7 mouse cellular contexts compared by ENCODE assay signal in genomic region chr7:19369823-19370425, GRCm38 (mm10). TPM values are rescaled to one million over a fixed set of nuclear protein-coding genes. Genes with fewer than 3 reads are reported as not detected.
DNase-seq lines count a peak whose midpoint lies in the region; ATAC-seq and TF ChIP-seq lines count a peak whose summit lies in the region.

No protein-coding gene starts in this region.

- ATAC-seq in megakaryocyte, adult 5-6 weeks (ENCODE audit: poor library complexity, severe bottlenecking), result peak; percentile 96

- 0 out of 2 replicates have a peak overlapping the region, but pooled peaks have one; percentile 10 for H3K4me3 ChIP-seq in ES-Bruce4 (ENCODE audit: low read depth, low read length)
- H3K4me3 ChIP-seq in bone marrow macrophage, adult 2 months (ENCODE audit: insufficient read depth, low read length), result no peak overlapping the region
- H3K4me3 ChIP-seq in embryonic fibroblast, embryonic 13.5 days (ENCODE audit: insufficient read depth, low read length), result no peak overlapping the region

- peak; percentile 71 for DNase-seq in heart, postnatal 4 days
- peak; percentile 68 to 69 for DNase-seq in layer of hippocampus, postnatal 14 days (ENCODE audit: low spot score in 2 of 2)
- DNase-seq in right cerebral cortex, postnatal 25 days, result peak; percentile 76

- H3K27me3 ChIP-seq in ES-Bruce4 (ENCODE audit: control insufficient read depth, insufficient read depth, low read length, poor library complexity, severe bottlenecking), result no peaks in the 10 kb centered on the region

- H3K4me1 ChIP-seq in ES-Bruce4 (ENCODE audit: control insufficient read depth, insufficient read depth, low read length), result no peaks in the 10 kb centered on the region
- no peaks in the 10 kb centered on the region for H3K4me1 ChIP-seq in bone marrow macrophage, adult 2 months (ENCODE audit: control insufficient read depth, insufficient read depth, low read length)
- no peaks in the 10 kb centered on the region for H3K4me1 ChIP-seq in embryonic fibroblast, embryonic 13.5 days (ENCODE audit: control insufficient read depth, insufficient read depth, low read length)

- TF ChIP-seq EP300 in ES-Bruce4 (IDR thresholded peaks at IDR 0.05; ENCODE audit: insufficient read depth, low read depth, low read length), result no peak

- H3K9me3 ChIP-seq in ES-Bruce4 (replicated peaks; ENCODE audit: control insufficient read depth, insufficient read depth, low read length, poor library complexity, severe bottlenecking), result no peaks in the 10 kb centered on the region

- peak; percentile 72 for TF ChIP-seq CTCF in ES-Bruce4 (IDR thresholded peaks at IDR 0.05; ENCODE audit: low read depth, low read length)
- peak; percentile 38; the same call in 1 of the 2 replicates for TF ChIP-seq CTCF in bone marrow macrophage, adult 2 months (IDR thresholded peaks at IDR 0.05; ENCODE audit: low read depth, low read length)
- TF ChIP-seq CTCF in embryonic fibroblast, embryonic 13.5 days (IDR thresholded peaks at IDR 0.05; ENCODE audit: borderline replicate concordance, insufficient read depth, low read length), result peak; percentile 84

- TF ChIP-seq POLR2A in ES-Bruce4 (IDR thresholded peaks at IDR 0.05; ENCODE audit: insufficient read depth, low read length), result no peak
- TF ChIP-seq POLR2A in bone marrow macrophage, adult 2 months (IDR thresholded peaks at IDR 0.05; ENCODE audit: borderline replicate concordance, low read depth, low read length), result no peak
- no peak for TF ChIP-seq POLR2A in embryonic fibroblast, embryonic 13.5 days (IDR thresholded peaks at IDR 0.05; ENCODE audit: low read depth, low read length)

- no peak overlapping the region for H3K27ac ChIP-seq in ES-Bruce4 (ENCODE audit: insufficient read depth, low read length)
- H3K27ac ChIP-seq in bone marrow macrophage, adult 2 months (ENCODE audit: insufficient read depth, low read depth, low read length), result no peak overlapping the region
- H3K27ac ChIP-seq in embryonic fibroblast, embryonic 13.5 days (ENCODE audit: insufficient read depth, low read length), result no peak overlapping the region

- H3K36me3 ChIP-seq in ES-Bruce4 (ENCODE audit: control insufficient read depth, insufficient read depth, low read length, poor library complexity, severe bottlenecking), result no peaks in the 10 kb centered on the region

- peak overlapping the region; percentile 43 for H3K9ac ChIP-seq in ES-Bruce4 (ENCODE audit: low read depth, poor library complexity, severe bottlenecking)

RNA-seq across cellular contexts. Expression of gene Ppp1r13l, which starts 10.4 kb away (rescaled TPM):
- 21.9 and 25.5 TPM in 2 replicates for polyA plus RNA-seq in ES-Bruce4 (2011; ENCODE audit: insufficient read depth, insufficient read length, low read depth, missing spikeins)
- 1.6 and 4.0 TPM in 2 replicates for polyA plus RNA-seq in bone marrow macrophage, adult 2 months (2012; ENCODE audit: insufficient read depth, insufficient read length, missing spikeins)
- polyA plus RNA-seq in embryonic fibroblast, embryonic 13.5 days (2011; ENCODE audit: insufficient read length, low read depth, missing spikeins), result 11.0 and 12.5 TPM in 2 replicates
- 10 to 100 TPM; 39.0 to 47.2 TPM for total RNA-seq in heart, postnatal 4 days (2021)
- total RNA-seq in layer of hippocampus, postnatal 14 days (2021), result 1 to 10 TPM; 4.5 to 6.7 TPM
- 4.1 and 4.2 TPM in 2 replicates for total RNA-seq in megakaryocyte, adult 5-6 weeks (2015)
- 0.45 TPM in 1 of 2 replicates, not detected in the other for total RNA-seq in megakaryocyte, adult 5-6 weeks (2017)

RNA-seq across cellular contexts. Expression of gene Cd3eap, which starts 10.6 kb away (rescaled TPM):
- polyA plus RNA-seq in ES-Bruce4 (2011; ENCODE audit: insufficient read depth, insufficient read length, low read depth, missing spikeins), result 14.6 and 16.8 TPM in 2 replicates
- polyA plus RNA-seq in bone marrow macrophage, adult 2 months (2012; ENCODE audit: insufficient read depth, insufficient read length, missing spikeins), result 7.8 and 8.4 TPM in 2 replicates
- polyA plus RNA-seq in embryonic fibroblast, embryonic 13.5 days (2011; ENCODE audit: insufficient read length, low read depth, missing spikeins), result 13.3 and 13.4 TPM in 2 replicates
- total RNA-seq in heart, postnatal 4 days (2021), result 1 to 10 TPM; 9.0 to 9.5 TPM
- total RNA-seq in layer of hippocampus, postnatal 14 days (2021), result 10 to 100 TPM; 19.6 to 19.8 TPM
- 3.4 TPM in 2 replicates for total RNA-seq in megakaryocyte, adult 5-6 weeks (2015)
- total RNA-seq in megakaryocyte, adult 5-6 weeks (2017), result 9.0 and 11.5 TPM in 2 replicates

RNA-seq across cellular contexts. Expression of gene Ercc2, which starts 11.9 kb away (rescaled TPM):
- 22.6 and 28.5 TPM in 2 replicates for polyA plus RNA-seq in ES-Bruce4 (2011; ENCODE audit: insufficient read depth, insufficient read length, low read depth, missing spikeins)
- 14.5 and 18.9 TPM in 2 replicates for polyA plus RNA-seq in bone marrow macrophage, adult 2 months (2012; ENCODE audit: insufficient read depth, insufficient read length, missing spikeins)
- 14.3 and 22.7 TPM in 2 replicates for polyA plus RNA-seq in embryonic fibroblast, embryonic 13.5 days (2011; ENCODE audit: insufficient read length, low read depth, missing spikeins)
- 10 to 100 TPM; 13.8 to 18.6 TPM for total RNA-seq in heart, postnatal 4 days (2021)
- 10 to 100 TPM; 28.2 to 34.7 TPM for total RNA-seq in layer of hippocampus, postnatal 14 days (2021)
- total RNA-seq in megakaryocyte, adult 5-6 weeks (2015), result 4.9 and 5.7 TPM in 2 replicates
- total RNA-seq in megakaryocyte, adult 5-6 weeks (2017), result 12.6 and 19.2 TPM in 2 replicates

RNA-seq across cellular contexts. Expression of gene Ercc1, which starts 25.3 kb away (rescaled TPM):
- polyA plus RNA-seq in ES-Bruce4 (2011; ENCODE audit: insufficient read depth, insufficient read length, low read depth, missing spikeins), result 38.1 and 43.7 TPM in 2 replicates
- polyA plus RNA-seq in bone marrow macrophage, adult 2 months (2012; ENCODE audit: insufficient read depth, insufficient read length, missing spikeins), result 30.7 and 35.4 TPM in 2 replicates
- polyA plus RNA-seq in embryonic fibroblast, embryonic 13.5 days (2011; ENCODE audit: insufficient read length, low read depth, missing spikeins), result 44.9 and 52.2 TPM in 2 replicates
- 10 to 100 TPM; 42.4 to 43.5 TPM for total RNA-seq in heart, postnatal 4 days (2021)
- total RNA-seq in layer of hippocampus, postnatal 14 days (2021), result 10 to 100 TPM; 38.3 to 44.7 TPM
- total RNA-seq in megakaryocyte, adult 5-6 weeks (2015), result 18.9 and 26.4 TPM in 2 replicates
- 17.5 and 21.4 TPM in 2 replicates for total RNA-seq in megakaryocyte, adult 5-6 weeks (2017)

RNA-seq across cellular contexts. Expression of gene Klc3, which starts 34.0 kb away (rescaled TPM):
- polyA plus RNA-seq in ES-Bruce4 (2011; ENCODE audit: insufficient read depth, insufficient read length, low read depth, missing spikeins), result 17.6 and 18.7 TPM in 2 replicates
- polyA plus RNA-seq in bone marrow macrophage, adult 2 months (2012; ENCODE audit: insufficient read depth, insufficient read length, missing spikeins), result 0.95 TPM in 1 of 2 replicates, not detected in the other
- 5.3 and 6.3 TPM in 2 replicates for polyA plus RNA-seq in embryonic fibroblast, embryonic 13.5 days (2011; ENCODE audit: insufficient read length, low read depth, missing spikeins)
- under 1 TPM; 0.33 to 0.36 TPM for total RNA-seq in heart, postnatal 4 days (2021)
- total RNA-seq in layer of hippocampus, postnatal 14 days (2021), result 1 to 10 TPM; 3.5 to 4.1 TPM
- total RNA-seq in megakaryocyte, adult 5-6 weeks (2015), result 0.09 TPM in 1 of 2 replicates, not detected in the other
- not detected in 2 replicates for total RNA-seq in megakaryocyte, adult 5-6 weeks (2017)

Comparison
In these comparisons a context has a peak if more than half of its experiments do, and no peak if none do; other contexts are left out.
1. RNA of gene Ppp1r13l, which starts 10.4 kb away (total RNA-seq): 39.0 to 47.2 TPM in heart, postnatal 4 days; 4.5 to 6.7 TPM in layer of hippocampus, postnatal 14 days and 0.45 to 4.2 TPM in megakaryocyte, adult 5-6 weeks; every median in the first group is over 4 times any median in the second.
2. Peak in every context shown above with its lines, with median percentiles within 50 percentile points of each other: CTCF ChIP-seq and DNase-seq.